Mouse (Mus musculus): ENCODE data around the gene Gm42906. TPM values are rescaled to one million over a fixed set of nuclear protein-coding genes. Genes with fewer than 3 reads are reported as not detected.

Gm42906 gene
- polyA plus RNA-seq, 1 experiment from 2014 or later = not detected

- H3K27ac ChIP-seq = no peak overlapping the region
- 91% methylated on average over 7 of the region's 7 CpGs for WGBS
- no peaks in the 10 kb centered on the region for H3K9me3 ChIP-seq
- DNase-seq (ENCODE audit: extremely low spot score, low spot score) = no peak
- peaks cover 36% of the 10 kb centered on the region for H3K4me1 ChIP-seq
- H3K36me3 ChIP-seq (replicated peaks) = no peaks in the 10 kb centered on the region
- no peaks in the 10 kb centered on the region for H3K27me3 ChIP-seq (ENCODE audit: poor library complexity, severe bottlenecking)
- no peak overlapping the region for H3K4me3 ChIP-seq
Observed at GRCm38 (mm10) chr5:151022026-151022425, 405.9 kb downstream of the Gm42906 start.

GRCm38 (mm10) chr5:151020831-151021230 lies 407.1 kb downstream of the Gm42906 start:
- WGBS = 84% methylated on average over 14 of the region's 14 CpGs
- no peaks in the 10 kb centered on the region for H3K27me3 ChIP-seq (ENCODE audit: poor library complexity, severe bottlenecking)
- peaks cover 24% of the 10 kb centered on the region for H3K4me1 ChIP-seq
- no peaks in the 10 kb centered on the region for H3K9me3 ChIP-seq
- DNase-seq (ENCODE audit: extremely low spot score, low spot score) = no peak
- H3K36me3 ChIP-seq (replicated peaks) = no peaks in the 10 kb centered on the region
- peak overlapping the region; percentile 62; the same call in 1 of the 2 replicates for H3K27ac ChIP-seq
- no peak overlapping the region for H3K4me3 ChIP-seq

GRCm38 (mm10) chr5:151020031-151020820 lies 407.7 kb downstream of the Gm42906 start:
- no peak overlapping the region for H3K4me3 ChIP-seq
- 86% methylated on average over 13 of the region's 13 CpGs for WGBS
- H3K36me3 ChIP-seq (replicated peaks) = no peaks in the 10 kb centered on the region
- no peak for DNase-seq (ENCODE audit: extremely low spot score, low spot score)
- H3K27me3 ChIP-seq (ENCODE audit: poor library complexity, severe bottlenecking) = no peaks in the 10 kb centered on the region
- H3K4me1 ChIP-seq = peaks cover 23% of the 10 kb centered on the region
- peak overlapping the region; percentile 62 for H3K27ac ChIP-seq
- peaks cover 1% of the 10 kb centered on the region; the same call in 1 of the 2 replicates for H3K9me3 ChIP-seq

- peaks cover 21% of the 10 kb centered on the region for H3K4me1 ChIP-seq
- H3K27ac ChIP-seq = no peak overlapping the region
- no peak overlapping the region for H3K4me3 ChIP-seq
- H3K9me3 ChIP-seq = peaks cover 8% of the 10 kb centered on the region; the same call in 1 of the 2 replicates
- DNase-seq (ENCODE audit: extremely low spot score, low spot score) = no peak
- WGBS = 74% methylated on average over 5 of the region's 5 CpGs
- no peaks in the 10 kb centered on the region for H3K36me3 ChIP-seq (replicated peaks)
- no peaks in the 10 kb centered on the region for H3K27me3 ChIP-seq (ENCODE audit: poor library complexity, severe bottlenecking)
Observed at GRCm38 (mm10) chr5:151018959-151019358, 409.0 kb downstream of the Gm42906 start.

GRCm38 (mm10) chr5:151018450-151018849 lies 409.5 kb downstream of the Gm42906 start:
- Histone ChIP-seq H3K27ac (no peak overlapping the region), H3K4me1 (peaks cover 16% of the 10 kb centered on the region), H3K9me3 (peaks cover 8% of the 10 kb centered on the region; the same call in 1 of the 2 replicates), H3K36me3 (replicated peaks) (no peaks in the 10 kb centered on the region), H3K4me3 (no peak overlapping the region), H3K27me3 (ENCODE audit: poor library complexity, severe bottlenecking) (no peaks in the 10 kb centered on the region)
- 80% methylated on average over 5 of the region's 5 CpGs for WGBS
- DNase-seq (ENCODE audit: extremely low spot score, low spot score) = no peak

Other genes starting within 250 kb of the Gm42906 start
- gene Stard13, start 194.3 kb downstream of the Gm42906 start, polyA plus RNA-seq (2016; fragmentation: Nextera tagmentation; extraction: Ambion mirVana) = 3.1 and 3.7 TPM in 2 replicates
- gene Vmn2r18, start 177.9 kb upstream of the Gm42906 start, polyA plus RNA-seq (2016; fragmentation: Nextera tagmentation; extraction: Ambion mirVana) = 0.17 and 0.31 TPM in 2 replicates
- 173 and 186 TPM in 2 replicates for gene Rfc3, start 223.1 kb upstream of the Gm42906 start, polyA plus RNA-seq (2016; fragmentation: Nextera tagmentation; extraction: Ambion mirVana)